Mouse (Mus musculus): Measurements from ENCODE around the gene Sp2.

- no peak for TF ChIP-seq CTCF (IDR thresholded peaks at IDR 0.05; ENCODE audit: low read depth)
- TF ChIP-seq EP300 (IDR thresholded peaks at IDR 0.05; ENCODE audit: low read depth), result no peak
Observed at GRCm38 (mm10) chr11:96966172-96966571, 16.6 kb downstream of the Sp2 start.
